Mouse (Mus musculus): ENCODE measurements around the gene Abca3.
"Not testable (repeated sequence)": the region's sequence is repeated elsewhere in the genome, so short reads cannot be mapped to it uniquely, and the experiment has no call there.

Abca3 gene

DNA sequence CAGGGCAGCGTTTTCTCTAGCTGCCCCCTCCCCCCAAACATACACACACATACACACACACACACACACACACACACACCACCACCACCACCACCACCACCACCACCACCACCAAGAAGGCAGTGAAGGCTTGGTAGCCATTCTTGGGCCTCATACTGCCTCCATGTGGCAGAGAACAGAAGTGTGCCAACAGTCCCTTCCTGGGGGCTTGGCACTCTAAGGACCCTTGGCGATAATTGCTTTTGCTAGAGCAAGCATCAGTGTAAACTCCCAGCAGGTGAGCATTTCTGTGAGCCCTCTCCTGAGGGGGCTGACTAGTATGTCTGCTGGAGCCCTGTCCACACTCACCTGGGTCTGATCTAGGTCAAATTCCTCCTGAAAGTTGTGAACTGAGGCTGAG is 89.4 kb downstream of the Abca3 start:
- DNase-seq (ENCODE audit: low read depth, low spot score): peak; percentile 63

DNA sequence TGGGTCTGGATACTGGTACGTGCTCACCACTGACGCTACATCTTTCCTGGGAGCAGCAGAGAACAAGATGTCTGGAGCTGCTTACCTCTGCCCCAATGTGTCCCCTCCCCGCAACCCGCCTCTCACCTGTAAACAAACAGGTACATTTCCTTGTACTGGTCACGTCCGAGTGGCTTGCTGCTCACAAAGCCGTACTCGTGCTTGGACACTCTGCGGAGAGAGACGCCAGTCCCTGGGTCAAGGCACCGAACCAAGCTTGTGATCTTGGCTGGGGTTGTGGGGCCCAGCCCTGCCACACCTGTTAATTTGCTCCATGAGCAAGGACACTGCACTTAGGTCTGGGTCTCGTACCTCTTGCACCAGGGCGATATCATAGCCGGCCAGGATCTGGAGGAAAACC is 90.4 kb downstream of the Abca3 start:
- DNase-seq (ENCODE audit: low read depth, low spot score): no peak

DNA sequence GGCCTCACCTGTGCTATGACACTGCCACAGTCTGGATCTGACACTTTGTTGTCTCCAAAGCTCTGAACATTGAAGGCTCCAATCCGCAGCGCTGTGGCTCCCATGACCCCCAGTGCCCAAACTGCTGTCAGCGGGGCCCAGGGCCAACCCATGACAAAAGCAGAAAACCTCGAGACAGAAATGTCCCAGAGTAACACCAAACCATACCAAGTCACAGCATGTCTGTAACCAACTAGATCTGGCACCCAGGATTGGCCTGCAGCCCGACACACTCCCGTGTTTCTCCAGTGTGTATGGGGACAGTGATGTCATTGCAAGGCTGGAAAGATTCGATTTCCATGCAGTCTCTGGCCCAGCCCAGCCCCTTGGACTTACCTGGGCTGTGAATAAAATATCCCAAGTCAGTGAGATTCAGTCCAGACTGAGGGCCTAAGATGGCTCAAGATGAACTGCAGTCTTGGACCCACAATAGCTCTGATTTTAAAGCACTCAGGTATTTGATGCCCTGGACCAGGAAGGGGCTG is 90.9 kb downstream of the Abca3 start, which contains the start of gene Dnase1l2:
Dnase1l2 (minus strand) TSS at position 474 of the 524 bp plus-strand sequence.
- no peak for DNase-seq (ENCODE audit: low read depth, low spot score)

DNA sequence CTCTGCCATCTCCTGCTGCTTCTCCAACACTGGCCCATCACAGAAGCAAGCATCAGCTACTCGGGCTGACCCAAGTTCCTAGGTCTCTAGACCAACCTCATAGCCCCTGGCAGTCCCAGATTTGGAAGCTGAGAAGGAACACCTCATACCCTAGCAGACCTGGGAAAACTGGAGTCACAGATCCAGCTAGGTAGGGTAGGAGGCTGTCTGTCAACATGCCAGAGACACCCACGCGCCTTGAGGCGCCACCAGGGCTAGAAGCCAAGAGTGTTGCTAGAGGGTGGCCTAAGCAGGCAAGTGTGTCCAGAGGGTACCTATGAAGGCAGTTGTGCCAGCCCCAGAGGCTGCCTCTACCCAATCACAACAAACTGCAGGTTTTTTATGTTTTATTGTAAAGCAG is 91.7 kb downstream of the Abca3 start:
- DNase-seq (ENCODE audit: low read depth, low spot score): no peak

DNA sequence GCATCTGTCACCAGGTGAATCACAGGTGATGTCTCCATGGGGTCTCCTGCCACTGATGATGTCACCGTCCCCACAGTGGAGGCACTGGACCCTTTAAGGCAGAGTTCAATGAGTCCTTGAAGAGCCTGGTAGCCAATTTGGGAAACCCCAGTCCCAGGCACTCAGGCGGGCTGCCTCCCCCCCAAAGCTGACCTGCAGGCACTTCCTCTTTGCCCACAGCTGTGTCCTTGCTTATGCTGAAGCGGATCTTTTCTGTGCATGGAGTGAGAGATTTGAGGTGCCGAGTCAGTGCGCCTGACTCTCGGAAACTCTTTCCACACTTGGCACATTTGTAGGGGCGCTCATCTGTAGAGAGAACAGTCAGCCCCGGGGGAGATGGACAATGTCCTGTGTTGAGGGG is 94.8 kb downstream of the Abca3 start:
- no peak for DNase-seq (ENCODE audit: low read depth, low spot score)

DNA sequence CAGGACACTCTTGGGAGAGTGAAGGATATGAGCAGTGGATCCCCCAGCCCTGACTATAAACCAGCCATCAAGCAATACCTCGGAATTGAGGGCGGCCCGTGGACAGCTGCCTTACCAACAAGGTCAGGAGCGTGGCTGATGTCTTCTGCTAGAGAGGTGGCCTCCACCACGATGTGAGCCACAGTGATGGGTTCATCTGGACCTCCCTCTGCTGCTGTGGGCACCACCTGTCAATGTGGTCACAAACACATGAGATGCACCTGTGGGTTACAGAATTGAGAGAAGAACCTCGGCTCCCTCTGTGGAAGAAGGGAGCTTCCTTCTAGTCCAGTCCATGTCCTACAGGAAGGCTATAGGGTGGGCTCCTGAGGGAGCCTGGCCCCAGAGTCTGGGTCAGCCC is 97.8 kb downstream of the Abca3 start:
- no peak for DNase-seq (ENCODE audit: low read depth, low spot score)

DNA sequence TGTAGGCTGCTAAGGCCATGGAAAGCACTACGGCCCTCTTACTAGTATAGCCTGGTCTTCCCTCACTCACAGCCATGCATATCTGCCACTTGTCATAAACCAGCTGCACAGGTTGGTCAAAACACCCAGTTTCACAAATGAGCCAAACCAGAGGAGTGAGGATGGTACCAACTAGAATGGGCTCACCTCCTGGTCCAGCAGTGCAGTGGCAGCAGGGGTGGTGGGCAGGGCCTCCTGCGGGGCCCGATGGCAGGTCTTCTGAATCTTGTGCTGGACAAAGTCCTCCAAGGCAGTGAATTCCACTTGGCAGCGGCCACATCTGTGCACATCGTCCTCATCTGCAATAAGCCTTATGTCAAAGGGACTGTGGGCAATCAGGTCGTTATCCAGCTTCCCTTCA is 99.5 kb downstream of the Abca3 start:
- no peak for DNase-seq (ENCODE audit: low read depth, low spot score)

DNA sequence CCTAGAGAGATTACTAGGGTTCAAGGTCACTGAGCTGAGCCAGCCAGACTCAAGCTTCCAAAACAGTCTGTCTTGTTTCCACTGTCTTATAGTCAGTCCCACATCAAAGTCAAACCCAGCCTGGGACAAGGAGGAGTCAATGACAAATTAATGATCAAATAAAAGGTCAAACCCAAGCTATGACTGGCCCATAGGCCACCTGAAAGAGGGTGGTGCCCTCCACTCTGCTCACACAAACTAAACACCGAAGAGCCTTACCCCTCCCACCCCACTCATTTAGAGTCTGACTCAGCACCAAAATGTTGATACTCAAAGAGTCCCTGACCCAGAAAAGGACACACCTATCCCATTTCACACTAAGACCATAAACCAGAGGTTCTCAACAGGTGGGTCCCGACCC is 101.6 kb downstream of the Abca3 start:
- DNase-seq (ENCODE audit: low read depth, low spot score): no peak

DNA sequence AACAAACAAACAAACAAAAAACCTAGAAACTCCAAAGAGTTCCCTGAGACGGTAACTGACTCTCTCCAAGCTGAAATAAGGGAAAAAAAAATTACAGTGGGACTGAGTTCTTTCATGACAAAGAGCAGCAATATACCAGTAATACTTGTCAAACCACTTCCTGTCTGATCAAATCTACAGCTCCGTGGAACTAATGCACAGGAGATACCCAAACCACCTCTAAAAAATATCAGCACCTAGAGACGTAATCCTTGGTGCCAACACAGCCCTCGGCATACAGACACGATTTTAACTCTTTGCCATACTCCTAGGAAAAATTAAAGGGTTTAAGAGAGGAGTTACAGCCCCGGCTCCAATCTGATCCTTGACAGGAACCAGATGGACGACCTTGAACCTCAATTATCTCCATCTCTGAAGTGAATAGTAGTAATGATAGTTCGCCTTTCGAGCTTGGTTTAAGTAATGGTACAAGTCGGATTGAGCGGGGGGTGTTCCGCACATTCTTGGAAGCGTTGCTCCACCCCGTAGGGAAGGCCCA is 102.5 kb downstream of the Abca3 start:
- no peak for DNase-seq (ENCODE audit: low read depth, low spot score)

DNA sequence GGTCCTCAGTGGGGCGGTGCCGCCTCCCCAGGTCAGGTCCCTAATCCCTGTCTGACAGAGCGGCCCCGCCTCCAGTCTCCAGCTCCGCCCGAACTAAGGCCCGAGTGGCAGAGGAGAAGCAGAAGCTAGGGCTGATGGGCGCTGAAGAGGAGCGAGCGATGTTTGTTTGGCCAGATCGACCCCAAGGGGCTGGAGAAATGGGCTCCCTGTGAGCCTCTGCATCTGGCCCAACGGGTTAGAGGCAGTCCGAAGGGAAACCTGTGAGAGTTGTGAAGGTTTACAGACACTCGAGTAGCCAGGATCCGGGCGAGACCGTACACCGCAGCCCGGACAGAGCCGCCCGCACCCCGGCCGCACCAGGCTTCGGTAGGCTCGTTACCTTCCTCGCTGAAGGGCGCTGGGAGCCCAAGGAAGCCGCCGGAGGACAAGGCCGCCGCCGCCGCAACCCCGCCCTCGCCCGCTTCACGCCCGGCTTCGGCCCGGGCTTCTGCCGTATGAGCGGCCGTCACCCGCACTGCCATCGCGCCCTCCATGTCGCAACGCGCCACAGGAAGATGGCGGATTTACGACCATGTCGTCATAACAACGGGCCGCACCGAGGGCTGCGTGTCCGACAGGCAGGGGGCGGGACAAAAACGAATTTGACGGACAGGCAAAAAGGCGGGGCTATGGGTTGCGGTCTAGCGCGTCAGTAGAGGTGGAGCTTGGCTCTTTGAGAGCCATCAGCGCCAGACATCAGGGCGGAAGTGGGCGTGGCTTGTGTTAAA is 103.2 kb downstream of the Abca3 start:
- peak; percentile 100 for DNase-seq (ENCODE audit: low read depth, low spot score)

DNA sequence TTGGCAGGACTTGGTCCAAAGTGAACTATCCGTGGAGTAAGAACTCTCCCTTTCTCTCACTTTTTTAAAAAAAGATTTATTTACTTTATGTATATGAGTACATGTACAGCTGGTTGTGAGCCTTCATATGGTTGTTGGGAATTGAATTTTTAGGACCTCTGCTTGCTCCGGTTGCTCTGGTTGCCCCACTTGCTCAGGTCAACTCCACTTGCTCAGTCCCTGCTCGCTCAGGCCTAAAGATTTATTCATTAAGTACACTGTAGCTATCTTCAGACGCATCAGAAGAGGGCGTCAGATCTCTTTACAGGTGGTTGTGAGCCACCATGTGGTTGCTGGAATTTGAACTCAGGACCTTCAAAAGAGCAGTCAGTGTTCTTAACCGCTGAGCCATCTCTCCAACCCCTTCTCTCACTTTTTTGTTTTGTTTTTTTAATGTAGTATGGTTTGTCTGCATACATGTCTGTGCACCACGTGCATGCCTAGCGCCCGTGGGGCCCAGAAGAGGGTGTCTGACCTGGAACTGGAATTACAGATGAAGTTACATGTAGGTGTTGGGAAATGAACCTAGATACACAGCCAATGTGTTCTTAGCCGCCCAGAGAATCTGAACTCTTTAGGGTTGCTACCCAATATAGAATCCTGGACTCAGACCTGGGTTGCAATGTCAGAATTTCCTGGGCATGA is 103.9 kb downstream of the Abca3 start:
- not testable (repeated sequence) for DNase-seq (ENCODE audit: low read depth, low spot score)

Data from ZHBTc4 (cell line).